Mouse (Mus musculus) WW6 (cell line): ENCODE measurements around the gene Zfp617.
A peak's percentile ranks its signal among the peaks of the same experiment; 100 is the strongest.
"Not testable (repeated sequence)": the region's sequence is repeated elsewhere in the genome, so short reads cannot be mapped to it uniquely, and the experiment has no call there.

Experiments used
- DNase-seq: peaks from one replicate; pipeline ENCODE4 v3.0.0-alpha.2; 2013; ENCODE audit warnings: low read depth, low spot score

Zfp617 gene

DNA sequence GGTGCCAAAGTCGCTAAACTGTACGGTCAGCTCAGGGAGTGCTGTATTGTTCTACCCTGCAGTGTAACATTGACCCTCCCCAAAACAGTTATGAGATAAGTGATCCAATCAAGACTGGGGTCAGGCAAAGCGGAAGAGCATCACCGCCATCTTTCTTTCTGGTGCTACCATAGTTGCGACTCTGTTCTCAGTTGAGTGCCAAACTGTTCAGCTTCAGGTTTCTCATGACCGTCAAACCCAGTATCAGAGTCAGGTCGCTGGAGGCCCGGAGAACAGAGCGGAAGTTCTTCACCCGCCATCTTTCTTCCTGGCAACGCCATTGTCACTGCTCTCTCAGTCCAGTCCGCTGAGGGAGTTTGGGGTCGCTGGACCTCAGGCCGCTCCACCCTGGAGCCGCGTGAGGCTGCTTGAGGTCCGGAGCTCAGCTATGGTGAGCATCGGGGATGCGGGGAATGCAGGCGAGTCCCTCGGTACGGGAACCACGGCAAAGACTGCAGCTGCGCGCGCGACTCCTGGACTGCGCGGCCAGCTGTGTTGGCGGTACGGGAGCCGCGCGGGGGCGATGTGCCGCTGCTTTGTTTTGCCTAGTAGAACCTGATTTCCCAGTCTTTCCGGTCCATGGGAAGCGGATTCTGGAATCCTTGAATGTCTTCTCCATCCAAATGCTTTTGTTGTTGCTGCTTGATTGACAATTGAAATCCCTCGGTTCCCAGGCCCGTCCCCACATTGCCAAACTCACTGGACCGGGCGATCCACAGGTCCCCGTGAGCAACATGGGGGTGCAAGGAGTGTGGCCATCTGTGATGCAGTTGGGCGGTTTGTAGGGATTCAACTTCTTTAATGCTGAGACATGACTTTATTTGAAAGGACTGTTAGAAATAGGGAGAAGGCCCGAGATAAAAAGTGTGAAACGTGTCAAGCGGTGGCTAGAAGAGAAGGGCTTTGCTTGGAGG, at the start of gene Zfp617, which contains the start of gene Zfp882:
Gene Zfp617, plus strand, starts transcription at position 327 of the 953 bp plus-strand sequence.
Gene Zfp882, plus strand, starts transcription at position 300 of the 953 bp plus-strand sequence.
- peak; percentile 88 for DNase-seq

DNA sequence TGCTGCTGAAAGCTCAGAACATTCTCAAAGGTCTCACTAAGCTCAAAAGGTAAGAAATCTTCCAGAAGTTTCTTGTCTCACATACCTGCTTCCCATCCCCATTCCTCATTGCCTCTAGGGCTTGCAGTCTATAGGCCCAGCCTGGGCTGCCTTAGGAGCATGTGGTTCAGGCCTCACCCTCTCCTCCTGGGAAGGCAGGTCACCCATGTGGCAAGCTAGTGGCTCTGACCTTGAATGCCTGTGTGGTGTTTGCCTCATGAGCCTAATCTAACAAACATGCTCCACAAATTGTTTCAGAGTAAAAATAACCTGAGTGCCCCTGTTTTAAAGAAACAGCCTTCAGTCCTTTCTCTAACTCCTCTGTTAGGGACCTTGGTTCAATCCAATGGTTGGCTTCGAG, 46.9 kb upstream of the Zfp617 start:
- DNase-seq, result not testable (repeated sequence)

DNA sequence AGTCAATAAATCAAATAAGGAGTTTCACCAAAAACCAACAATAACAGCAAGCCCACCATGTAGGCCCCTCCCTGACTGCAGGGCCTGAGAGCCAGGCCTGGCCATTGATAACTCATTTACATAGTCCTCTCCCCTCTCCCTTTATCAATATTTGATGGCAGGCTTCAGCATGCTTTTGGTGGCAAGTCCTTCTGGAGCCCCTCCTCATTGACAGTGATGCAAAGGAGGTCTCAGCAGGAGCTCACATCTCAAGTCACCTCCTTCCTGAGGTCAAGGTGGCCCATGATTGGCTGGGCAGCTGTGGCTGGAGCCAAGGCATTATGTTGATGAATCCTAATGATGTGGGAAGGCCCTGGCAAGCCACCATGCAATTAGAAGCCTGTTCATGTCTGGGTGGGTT, 46.4 kb upstream of the Zfp617 start:
- not testable (repeated sequence) for DNase-seq

DNA sequence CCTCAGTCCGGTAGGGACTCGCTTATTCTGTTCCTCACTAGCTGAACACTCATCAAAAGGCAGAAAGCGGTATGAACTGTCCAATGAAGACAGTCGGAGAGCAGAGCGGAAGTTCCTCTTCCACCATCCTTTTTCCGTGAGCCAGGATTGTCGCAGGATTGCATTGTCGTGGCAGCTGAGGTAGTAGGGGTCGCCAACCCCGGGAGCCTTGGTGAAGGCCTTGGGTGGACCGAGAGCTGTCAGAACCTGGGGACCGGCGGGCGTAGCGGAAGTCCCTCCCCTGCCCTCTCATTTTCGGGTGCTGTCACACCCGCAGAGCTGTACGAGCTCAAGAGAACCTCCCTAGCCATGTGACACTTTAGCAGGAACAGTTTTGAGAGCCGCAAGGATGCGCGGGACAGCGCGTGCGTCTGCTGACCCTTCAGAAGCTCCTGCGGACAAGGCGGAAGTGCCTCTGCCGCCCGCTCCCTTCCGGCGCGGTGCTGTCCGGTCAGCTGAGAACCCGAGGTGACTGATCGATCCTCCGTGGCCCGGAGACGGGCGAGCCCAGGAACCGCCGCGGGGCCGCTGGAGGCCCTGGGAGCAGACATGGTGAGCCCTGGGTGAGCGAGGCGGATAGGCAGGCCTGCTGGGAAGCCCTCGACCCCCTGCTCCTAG, 26.7 kb upstream of the Zfp617 start, which contains the start of gene Zfp709:
Gene Zfp709, plus strand, starts transcription at position 402 of the 657 bp plus-strand sequence.
- DNase-seq, result no peak

DNA sequence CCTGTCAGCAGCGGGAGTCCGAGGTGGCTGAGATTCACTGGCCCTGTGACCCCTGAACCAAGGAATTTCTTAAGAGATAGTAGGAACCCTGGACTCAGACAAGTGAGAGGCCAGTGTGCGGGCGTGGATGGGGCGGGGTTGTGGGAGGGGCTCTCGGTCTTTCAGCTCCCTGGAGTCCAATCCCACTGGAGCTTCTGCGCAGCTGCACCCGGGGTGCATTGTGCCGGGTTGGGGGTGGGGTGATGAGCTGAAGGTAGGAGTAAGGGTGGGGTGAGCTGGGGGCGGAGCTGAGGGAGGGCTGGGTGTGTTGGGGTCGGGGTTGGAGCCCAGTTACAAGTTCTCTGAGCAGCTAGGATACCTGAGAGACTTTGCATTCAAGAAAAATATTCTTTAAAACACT, 7.8 kb upstream of the Zfp617 start:
- not testable (repeated sequence) for DNase-seq

DNA sequence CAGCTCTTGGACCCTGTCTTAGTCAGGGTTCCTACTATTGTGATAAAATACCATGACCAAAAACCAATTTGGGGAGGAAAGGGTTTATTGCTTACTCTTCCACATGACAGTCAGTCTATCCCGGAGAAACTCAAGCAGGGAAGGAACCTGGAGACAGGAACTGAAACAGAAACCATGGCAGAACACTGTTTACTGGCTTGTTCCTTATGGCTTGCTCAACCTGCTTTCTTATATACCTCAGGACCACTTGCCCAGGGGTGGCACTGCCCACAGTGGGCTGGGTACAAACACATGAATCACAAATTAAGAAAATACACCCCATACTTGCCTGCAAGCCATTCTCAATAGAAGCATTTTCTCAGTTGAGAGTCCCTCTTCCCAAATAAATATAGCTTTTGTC, 5.4 kb upstream of the Zfp617 start:
- not testable (repeated sequence) for DNase-seq

DNA sequence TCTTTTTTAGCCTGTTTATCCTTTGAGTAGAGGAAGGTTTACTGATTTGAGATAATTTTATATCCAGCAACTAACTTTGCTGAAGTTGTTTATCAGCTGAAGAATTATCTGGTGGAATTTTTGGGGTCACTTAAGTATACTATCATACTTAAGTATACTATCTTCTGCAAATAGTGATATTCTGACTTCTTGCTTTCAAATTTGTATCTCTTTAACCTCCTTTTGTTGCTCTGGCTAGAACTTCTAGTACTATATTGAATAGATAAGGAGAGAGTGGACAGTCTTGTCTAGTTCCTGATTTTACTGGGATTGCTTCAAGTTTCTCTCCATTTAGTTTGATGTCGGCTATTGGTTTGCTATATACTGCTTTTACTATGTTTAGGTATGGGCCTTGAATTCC, 1.6 kb upstream of the Zfp617 start:
- DNase-seq, result no peak

DNA sequence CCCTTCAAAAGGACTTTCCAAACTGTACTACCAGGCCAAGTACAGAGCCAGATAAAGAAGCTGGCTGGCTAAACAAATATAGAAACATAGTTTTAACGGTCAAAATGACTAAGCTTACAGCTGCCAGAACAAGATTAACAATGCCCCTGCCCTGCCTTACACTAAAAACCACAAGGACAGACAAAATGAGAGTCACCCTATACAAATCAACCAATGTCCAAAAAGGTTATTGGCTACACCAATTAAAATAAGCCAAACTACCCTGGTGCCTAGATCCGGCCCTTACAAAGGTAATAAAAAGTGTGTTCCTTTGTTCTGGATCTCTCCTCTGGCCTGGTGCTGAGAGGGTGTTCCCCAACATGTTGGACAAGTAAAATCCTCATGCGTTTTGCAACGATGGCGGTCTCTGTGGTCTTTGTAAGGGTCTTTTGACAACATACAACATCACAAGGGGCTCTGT, 607 bp upstream of the Zfp617 start:
- DNase-seq, result no peak

DNA sequence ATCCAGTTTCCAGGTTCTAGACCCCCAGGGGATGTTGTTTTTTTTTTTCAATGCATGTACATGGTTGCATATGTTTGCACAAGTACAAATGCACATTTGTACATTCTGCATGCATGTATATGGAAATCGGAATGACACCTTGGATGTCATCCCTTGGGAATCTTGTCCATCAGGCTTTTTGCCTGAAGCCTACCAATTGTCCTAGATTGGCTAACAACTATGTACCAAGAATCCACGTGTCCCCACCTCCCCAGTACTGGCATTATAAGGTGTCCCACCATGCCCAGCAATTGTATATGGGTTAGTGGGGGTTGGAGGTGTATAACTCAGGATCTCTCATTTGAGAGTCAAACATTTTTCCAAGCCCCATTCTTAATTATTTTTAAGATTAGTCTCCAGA, 3.9 kb downstream of the Zfp617 start:
- no peak for DNase-seq

DNA sequence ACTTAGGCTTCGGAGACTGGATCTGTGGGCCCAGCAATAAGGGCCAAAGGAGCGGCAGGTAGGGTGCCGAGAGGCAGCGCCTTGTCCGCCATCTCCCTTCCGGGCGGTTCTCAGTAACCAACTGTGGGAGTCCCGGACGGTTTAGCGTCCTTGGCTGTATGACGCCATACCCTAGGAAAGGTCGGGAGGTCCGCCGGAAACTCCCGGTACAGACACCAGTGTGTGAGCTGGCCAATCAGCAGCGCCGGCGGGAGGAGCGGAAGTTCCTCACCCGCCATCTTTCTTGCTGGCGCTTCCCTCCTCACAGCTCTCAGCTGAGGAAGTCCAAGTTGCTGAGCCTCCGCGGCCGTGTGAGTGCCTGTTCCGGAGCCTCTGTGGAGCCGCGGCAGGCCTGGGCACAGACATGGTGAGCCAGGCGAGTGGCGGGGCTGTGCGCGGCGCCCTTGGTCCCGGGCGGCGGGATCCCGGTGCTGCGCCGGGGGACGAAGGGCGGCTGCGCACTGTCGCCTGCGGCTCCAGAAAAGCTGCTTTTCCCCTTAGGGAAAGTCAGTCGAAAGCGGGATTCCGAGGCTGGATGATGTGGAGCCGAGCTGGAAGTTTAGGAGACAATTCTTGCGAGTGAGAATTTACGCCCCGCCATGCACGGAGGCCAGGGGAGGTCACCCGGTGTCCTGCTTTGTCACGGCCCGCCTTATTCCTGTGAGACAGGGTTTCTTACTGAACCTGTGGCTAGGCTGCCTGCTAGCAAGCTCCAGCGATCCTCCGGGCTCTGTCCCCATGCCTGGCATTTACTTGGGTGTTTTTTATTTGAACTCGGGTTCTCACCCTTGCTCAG, 14.3 kb downstream of the Zfp617 start:
- DNase-seq, result peak; percentile 90

DNA sequence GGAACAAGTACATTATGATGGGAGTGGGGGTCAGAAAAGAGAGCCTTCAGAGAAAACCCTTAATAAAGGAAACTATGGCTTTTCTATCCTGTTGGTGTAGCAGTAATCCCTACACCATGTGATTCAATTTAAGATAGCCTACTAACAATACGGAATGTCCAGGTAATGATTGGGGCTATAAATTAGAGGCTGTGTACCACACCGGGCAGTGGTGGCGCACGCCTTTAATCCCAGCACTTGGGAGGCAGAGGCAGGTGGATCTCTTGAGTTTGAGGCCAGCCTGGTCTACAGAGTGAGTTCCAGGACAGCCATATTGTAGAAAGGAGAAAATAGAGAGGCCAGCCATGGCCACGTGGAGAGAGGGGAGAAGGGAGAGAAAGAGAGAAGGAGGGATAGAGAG, 17.4 kb downstream of the Zfp617 start:
- no peak for DNase-seq

DNA sequence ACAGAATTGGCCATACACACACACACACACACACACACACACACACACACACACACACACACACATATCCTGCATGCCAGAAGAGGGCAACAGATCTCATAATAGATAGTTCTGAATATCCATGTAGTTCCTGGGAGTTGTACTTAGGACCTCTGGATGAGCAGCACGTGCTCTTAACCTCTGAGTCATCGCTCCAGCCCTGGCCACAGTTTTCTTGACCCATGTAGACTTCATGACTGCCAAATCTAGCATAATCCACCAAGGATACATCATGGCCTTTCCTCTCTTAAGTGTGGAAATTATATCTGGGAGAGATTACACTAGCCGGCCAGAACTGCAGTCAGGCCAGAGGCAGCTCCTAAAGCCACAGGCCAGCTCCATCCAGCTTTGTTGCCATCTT, 18.1 kb downstream of the Zfp617 start:
- DNase-seq, result no peak

DNA sequence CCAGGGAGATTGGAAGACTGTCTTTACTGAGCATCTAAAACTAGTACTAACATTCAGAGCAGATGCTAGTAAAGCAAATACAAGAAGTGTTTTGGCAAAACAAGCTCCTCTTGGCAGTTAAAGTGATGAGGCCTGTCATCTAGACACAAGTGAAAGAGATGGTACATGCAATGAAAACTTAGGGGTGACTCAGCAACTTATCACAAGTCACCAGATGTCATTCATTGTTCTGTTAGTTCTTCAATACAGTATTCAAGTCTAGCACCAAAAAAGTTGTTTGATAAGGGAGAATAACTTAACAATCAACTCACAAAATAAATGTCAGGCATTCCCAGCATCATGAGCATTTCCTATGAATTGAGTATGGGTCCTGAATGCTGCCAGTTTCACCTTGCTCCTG, 19.3 kb downstream of the Zfp617 start:
- DNase-seq, result no peak

DNA sequence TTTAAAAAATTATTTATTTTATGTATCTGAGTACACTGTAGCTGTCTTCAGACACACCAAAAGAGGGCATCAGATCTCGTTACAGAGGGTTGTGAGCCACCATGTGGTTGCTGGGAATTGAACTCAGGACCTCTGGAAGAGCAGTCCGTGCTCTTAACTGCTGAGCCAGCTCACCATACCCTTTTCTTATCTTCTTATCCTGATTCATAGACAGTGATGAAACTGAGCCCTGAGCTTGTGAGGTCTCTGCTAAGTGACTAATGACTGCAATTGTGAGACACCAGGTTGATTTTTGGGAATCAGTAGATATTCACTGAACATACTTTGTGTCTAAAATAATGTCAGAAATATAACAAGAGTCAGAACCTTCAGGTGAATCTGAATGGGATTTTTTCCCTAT, 29.6 kb downstream of the Zfp617 start:
- not testable (repeated sequence) for DNase-seq

DNA sequence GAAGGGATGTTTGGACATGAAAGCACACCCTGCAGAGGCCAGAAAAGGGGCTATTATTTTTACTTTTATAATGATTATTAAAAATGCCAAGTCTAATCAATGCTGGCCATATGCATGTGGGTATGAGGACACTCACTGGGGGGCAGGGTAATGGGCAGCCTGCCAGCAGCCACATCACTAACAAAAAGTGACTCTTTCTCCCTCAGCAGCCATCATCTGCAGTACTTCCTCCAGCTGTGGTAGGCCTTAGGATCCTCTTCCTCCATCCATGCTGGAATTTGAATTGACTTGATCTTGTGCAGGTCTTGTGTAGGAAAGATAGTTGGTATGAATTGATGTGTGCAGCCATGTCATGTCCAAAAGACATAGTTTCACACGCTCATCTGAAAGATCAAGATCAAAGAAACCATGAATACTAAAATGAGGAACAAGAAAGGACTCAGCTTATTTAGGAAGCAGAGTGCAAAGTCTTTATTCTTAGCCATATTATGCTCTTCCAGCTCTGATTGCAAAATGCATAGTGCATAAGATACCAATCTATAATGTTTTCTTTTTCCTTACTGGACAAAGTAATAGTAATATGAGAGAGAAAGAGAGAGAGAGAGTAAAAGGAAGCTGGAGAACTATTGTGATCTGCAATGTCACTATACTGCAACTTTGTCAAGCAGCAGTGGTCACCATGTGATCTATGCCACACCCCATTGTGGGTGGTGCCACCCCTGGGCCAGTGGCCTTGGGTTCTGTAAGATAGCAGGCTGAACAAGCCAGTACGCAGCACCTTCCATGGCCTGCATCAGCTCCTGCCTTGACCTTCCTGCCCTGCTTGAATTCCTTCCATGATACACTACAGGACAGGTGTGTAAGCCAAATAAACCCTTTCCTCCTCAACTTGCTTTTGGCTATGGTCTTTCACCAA, 32.1 kb downstream of the Zfp617 start:
- DNase-seq, result no peak

DNA sequence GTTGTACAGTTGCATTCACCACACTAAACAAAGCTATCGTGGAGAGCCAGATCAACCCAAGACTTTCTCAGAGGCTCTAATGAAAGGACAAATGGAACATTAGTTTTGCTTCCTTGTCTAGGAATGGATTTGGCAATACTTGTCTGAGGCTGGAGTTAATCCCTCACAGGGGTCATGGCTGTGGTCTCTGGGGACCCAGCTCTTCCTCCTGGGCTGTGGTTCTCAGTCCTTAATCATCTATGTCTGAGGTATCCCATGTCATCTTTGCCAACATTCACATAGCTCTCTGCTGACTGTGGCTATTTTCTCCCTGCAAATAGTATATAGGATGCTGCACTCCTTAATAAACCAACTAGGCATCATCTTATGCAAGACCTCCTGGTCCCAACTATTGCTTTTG, 33.3 kb downstream of the Zfp617 start:
- DNase-seq, result no peak

DNA sequence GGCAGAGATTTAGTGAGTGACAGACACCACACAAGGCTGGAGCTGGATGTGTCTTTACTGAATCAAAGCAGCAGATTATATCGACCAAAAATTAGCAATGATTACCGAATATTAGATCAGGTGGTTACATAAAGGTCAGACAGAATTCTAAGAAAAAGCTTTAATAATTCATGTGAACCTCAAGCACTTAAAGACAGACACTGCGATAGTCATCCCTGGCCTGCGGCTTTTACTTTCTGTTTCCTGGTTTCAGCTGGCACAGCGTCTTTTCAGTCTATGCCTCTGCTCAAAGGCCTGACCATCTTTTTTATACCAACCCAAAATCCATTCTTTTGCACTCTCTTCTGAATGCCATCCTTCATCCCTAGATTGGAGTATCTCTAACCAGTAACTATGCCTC, 40.2 kb downstream of the Zfp617 start:
- no peak for DNase-seq

DNA sequence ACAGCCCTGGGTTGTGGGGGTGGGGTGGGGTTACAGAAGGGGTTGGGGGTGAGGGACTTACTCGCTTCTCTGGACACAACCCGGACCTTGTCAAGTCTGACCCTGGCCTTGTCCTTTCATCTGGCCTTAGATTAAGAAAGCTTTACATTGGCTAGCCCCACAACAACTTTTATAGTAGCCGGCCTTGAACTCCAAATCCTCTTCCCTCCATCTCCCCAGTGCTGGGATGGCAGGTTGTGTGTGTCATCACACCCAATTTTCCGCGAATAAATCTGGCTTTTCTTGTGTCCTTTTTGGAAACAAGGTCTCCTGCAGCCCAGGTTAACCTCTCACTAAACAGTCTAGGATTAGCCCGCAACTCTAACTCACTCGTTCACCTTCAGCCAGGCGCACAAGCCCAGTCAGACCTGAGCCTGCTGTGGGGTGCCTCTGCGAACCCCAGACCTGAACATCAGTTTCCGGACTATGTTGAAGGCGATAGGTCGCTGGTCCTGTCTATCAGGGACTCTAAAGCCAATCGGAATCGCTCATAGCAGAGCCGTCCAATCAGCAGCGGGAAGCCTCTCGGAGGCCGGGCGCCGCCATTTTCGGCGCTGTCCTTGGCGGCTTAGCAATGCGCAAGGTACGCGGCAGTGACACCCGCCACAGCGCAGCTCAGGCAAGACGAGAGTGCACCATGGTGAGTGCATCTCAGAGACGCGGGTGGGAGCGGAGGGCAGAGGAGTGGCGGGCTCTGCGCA, 42.2 kb downstream of the Zfp617 start, which contains the start of gene Zfp961:
Gene Zfp961, plus strand, starts transcription at position 557 of the 740 bp plus-strand sequence.
- DNase-seq, result peak; percentile 99

DNA sequence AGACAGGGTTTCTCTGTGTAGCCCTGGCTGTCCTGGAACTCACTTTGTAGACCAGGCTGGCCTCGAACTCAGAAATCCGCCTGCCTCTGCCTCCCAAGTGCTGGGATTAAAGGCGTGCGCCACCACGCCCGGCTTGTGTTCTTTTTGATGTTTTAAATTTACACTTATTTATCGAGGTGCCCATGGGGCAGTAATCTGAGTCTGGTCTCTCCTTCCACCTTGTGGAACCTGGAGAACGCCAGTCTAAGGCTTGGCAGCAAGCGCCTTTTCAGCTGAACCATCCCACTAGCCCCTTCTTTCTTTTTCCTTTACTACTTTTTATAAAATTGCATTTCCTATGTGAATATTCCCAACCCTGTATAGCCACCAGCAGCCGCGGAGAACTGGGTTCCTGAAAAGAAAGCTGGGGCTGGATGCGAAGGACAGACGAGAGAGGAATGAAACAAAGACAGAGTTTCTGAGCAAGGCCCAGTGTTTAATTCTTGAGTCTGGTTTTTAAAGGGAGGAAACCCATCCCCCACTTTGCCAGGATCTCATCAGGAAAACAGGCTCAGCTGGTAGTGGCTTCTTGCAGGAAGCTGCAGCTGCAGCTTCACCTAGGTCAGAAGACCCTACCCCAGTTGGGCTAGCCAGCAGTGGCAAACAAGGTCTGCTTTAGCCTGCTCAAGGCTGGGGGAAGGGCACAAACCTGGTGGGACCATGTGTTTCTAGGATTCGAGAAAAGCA, 43.2 kb downstream of the Zfp617 start:
- DNase-seq, result no peak
